Mouse (Mus musculus) embryonic stem cell, embryonic (primary cell): Measurements from ENCODE around the gene Mif.

Experiments
- CTCF ChIA-PET, 4 experiments: fragments of 300-600 bp in 2 of 4; fragments of 350-600 bp in 2 of 4; sonication (Branson Sonifier 250); formaldehyde crosslinking; loops; one replicate each; lab custom pipeline; 2022; ENCODE audit warnings: inconsistent platforms in 2 of 4; lab: Charles Lee
- POLR2A ChIA-PET, 4 experiments: fragments of 300-600 bp in 2 of 4; fragments of 350-600 bp in 2 of 4; sonication (Branson Sonifier 250); formaldehyde crosslinking; loops; one replicate each; lab custom pipeline; 2022; ENCODE audit warnings: antibody characterized with exemption in 4 of 4, inconsistent platforms in 1 of 4; lab: Charles Lee

Gene Mif

DNA sequence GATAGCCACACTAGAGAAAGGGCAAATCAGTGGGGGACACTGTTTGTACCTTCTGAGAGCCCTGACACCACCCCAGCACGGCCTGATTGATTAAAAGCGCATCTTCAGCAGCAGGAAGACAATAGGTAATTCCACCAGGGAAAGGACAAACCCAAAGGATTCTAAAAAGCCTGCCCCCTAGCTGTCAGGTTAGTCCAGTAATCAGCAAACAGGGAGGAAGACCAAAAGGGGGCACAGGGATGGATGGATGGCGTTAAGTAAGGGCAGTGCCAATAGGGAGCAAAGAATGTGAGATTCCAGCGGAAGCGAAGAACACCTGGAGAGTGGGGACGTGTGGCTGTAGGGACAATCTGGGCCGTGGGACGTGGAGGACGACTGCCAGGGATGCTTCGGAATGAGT, 41.4 kb downstream of the Mif start:
- ChIA-PET POLR2A (interaction anchor here in 3 of 4 experiments (0.9 to 1.6 kb wide), 5 partner anchors 19 to 103 kb away, joined by 3 to 4 read pairs (median 3); partner anchors contain the start of genes Ddt (in 1 of the 3) and Smarcb1 (in 1 of the 3)), CTCF (interaction anchor here in 3 of 4 experiments (0.7 to 1.8 kb wide), 10 partner anchors 9 to 232 kb away, joined by 3 to 7 read pairs (median 4); partner anchors contain the start of gene Ddt (in 1 of the 3))
